In the genomic region with DNA sequence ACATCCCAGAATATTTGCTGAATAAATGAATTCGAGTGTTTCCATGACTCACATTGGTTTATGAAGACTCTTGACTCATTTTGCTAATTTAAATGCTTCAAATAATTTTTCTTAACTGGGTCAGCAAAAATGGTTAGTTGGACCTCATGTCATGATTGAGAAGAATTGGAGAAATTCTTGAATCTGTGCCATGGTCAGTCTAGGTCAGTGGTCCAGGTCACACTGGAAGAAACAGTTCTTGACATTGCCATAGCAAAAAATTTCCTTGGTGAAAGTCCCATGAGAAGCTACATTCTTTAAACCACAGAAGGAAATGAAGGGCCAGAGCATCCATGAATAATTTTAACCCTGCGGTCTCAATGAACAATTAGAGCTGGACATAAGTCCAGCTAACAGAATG, we compare ENCODE assay signal across 14 mouse cellular contexts.
"Had no signal": no experiment of that assay in that cellular context is flagged by ENCODE, and none has a peak within 500 bp of the region (broad histone marks: within the 10 kb centered on the region; RNA-seq: fewer than 3 reads in every experiment).

No protein-coding gene starts in this region.

- H3K36me3 ChIP-seq: limb, embryonic 10.5 days; liver, embryonic 12.5 days; liver, embryonic 15.5 days; lung, embryonic 15.5 days had no signal

- H3K27me3 ChIP-seq: liver, embryonic 12.5 days; liver, embryonic 15.5 days; lung, embryonic 15.5 days; megakaryocyte, embryonic 14.5 days; midbrain, embryonic 13.5 days had no signal

- H3K27ac ChIP-seq: limb, embryonic 10.5 days; limb, embryonic 13.5 days; liver, embryonic 12.5 days; liver, embryonic 15.5 days; lung, embryonic 15.5 days; midbrain, embryonic 10.5 days; midbrain, embryonic 13.5 days had no signal

- H3K4me3 ChIP-seq: limb, embryonic 10.5 days; limb, embryonic 13.5 days; liver, embryonic 12.5 days; liver, embryonic 15.5 days; lung, embryonic 15.5 days; megakaryocyte, embryonic 14.5 days; midbrain, embryonic 10.5 days; midbrain, embryonic 13.5 days had no signal

- H3K4me1 ChIP-seq: liver, embryonic 12.5 days; liver, embryonic 15.5 days; lung, embryonic 15.5 days; midbrain, embryonic 10.5 days; midbrain, embryonic 13.5 days had no signal

- DNase-seq: liver; lung, adult 18-20 months; lung, postnatal 10 days; lung, postnatal 36 days; thymus, adult 18-20 months; thymus, postnatal 4 days had no signal
